Mouse (Mus musculus) heart, postnatal 0 days (tissue): ENCODE data around the gene Socs1. TPM values are rescaled to one million over a fixed set of nuclear protein-coding genes. Genes with fewer than 3 reads are reported as not detected.
A peak's percentile ranks its signal among the peaks of the same experiment; 100 is the strongest.

Experiments used
- ATAC-seq: fragments of 200-750 bp; cut with Nextera tagmentation; 2 replicates; pipeline ENCODE4 v1.8.0; 2017; ENCODE audit warnings: low read depth, moderate number of reproducible peaks, moderate library complexity; ENCODE audit not compliant: insufficient read depth
- DNase-seq: peaks from one replicate; pipeline ENCODE4 v3.0.0-alpha.2; 2016; ENCODE audit warnings: low spot score
- H3K27ac ChIP-seq: fragments of 300-500 bp; sonication (generic); 2 replicates; pipeline ENCODE4 v1.5.1; 2014; ENCODE audit warnings: low read depth, mild to moderate bottlenecking
- H3K27me3 ChIP-seq: fragments of 300-500 bp; sonication (generic); 2 replicates; pipeline ENCODE4 v1.6.1; 2014; ENCODE audit warnings: low read length, mixed read lengths; ENCODE audit not compliant: control insufficient read depth, insufficient read depth
- H3K36me3 ChIP-seq: fragments of 300-500 bp; sonication (generic); replicated peaks from 2 replicates; pipeline ENCODE4 v1.6.1; 2014; ENCODE audit warnings: low read length, mixed read lengths; ENCODE audit not compliant: control insufficient read depth, insufficient read depth
- H3K4me1 ChIP-seq: fragments of 300-500 bp; sonication (generic); 2 replicates; pipeline ENCODE4 v1.6.1; 2014; ENCODE audit warnings: antibody characterized with exemption; ENCODE audit not compliant: control insufficient read depth, insufficient read depth
- H3K4me2 ChIP-seq: fragments of 300-500 bp; sonication (generic); 2 replicates; pipeline ENCODE4 v1.6.1; 2014; ENCODE audit warnings: low read depth, mild to moderate bottlenecking, low read length, moderate library complexity
- H3K4me3 ChIP-seq: fragments of 300-500 bp; sonication (generic); 2 replicates; pipeline ENCODE4 v1.5.1; 2014; ENCODE audit warnings: low read depth, low read length
- H3K9ac ChIP-seq: fragments of 300-500 bp; sonication (generic); replicated peaks from 2 replicates; pipeline ENCODE4 v1.6.1; 2014; ENCODE audit warnings: low read depth, low read length, mixed read lengths
- H3K9me3 ChIP-seq: fragments of 300-500 bp; sonication (generic); replicated peaks from 2 replicates; pipeline ENCODE4 v1.6.1; 2016; ENCODE audit warnings: low read length; ENCODE audit not compliant: control insufficient read depth
- CTCF ChIP-seq: IDR thresholded peaks from 2 replicates; pipeline ENCODE4 v1.5.1; 2016; ENCODE audit warnings: antibody characterized with exemption, control low read depth, low read depth
- EP300 ChIP-seq: IDR thresholded peaks from 2 replicates; pipeline ENCODE4 v1.6.1; 2016; ENCODE audit warnings: antibody characterized with exemption, low read depth
- WGBS: fragments of 180-500 bp; shearing (Covaris S2); extraction: QIAGEN DNeasy Blood & Tissue Kit; methylation state at CpG from one replicate; pipeline ENCODE4 v1.1.7; 2014; 5-methylcytosine and 5-hydroxymethylcytosine counted together
- polyA plus RNA-seq: library from polyadenylated mRNA; unstranded; fragments of >200 nt; fragmentation: Nextera tagmentation; extraction: Ambion mirVana; gene quantifications from 2 replicates; pipeline ENCODE4 v1.2.1, GENCODE M21; 2015
- total RNA-seq: library from RNA; depleted of rRNA; stranded (reverse); fragments of >200 nt; gene quantifications from 2 replicates; pipeline ENCODE4 v1.2.3, GENCODE M21; 2014; ENCODE audit warnings: low replicate concordance

Gene Socs1
- total and polyA plus RNA-seq, 2 experiments from 2014 or later = 0.80 to 2.7 TPM

- no peaks in the 10 kb centered on the region for H3K36me3 ChIP-seq
- WGBS = 57% methylated on average over 6 of the region's 6 CpGs
- H3K27me3 ChIP-seq = no peaks in the 10 kb centered on the region
- no peak for ATAC-seq
- DNase-seq = no peak
- peaks cover 34% of the 10 kb centered on the region for H3K4me1 ChIP-seq
- H3K9ac ChIP-seq = no peak overlapping the region; the same call in 1 of the 2 replicates
- H3K4me3 ChIP-seq = peak overlapping the region; percentile 79; the same call in 1 of the 2 replicates
- H3K9me3 ChIP-seq = no peaks in the 10 kb centered on the region
- no peak for TF ChIP-seq CTCF
- no peak for TF ChIP-seq EP300
- 0 out of 2 replicates have a peak overlapping the region, but pooled peaks have one; percentile 16 for H3K27ac ChIP-seq
- H3K4me2 ChIP-seq = peak overlapping the region; percentile 93; the same call in 1 of the 2 replicates
These were observed 2.8 kb downstream of the Socs1 start for GRCm38 (mm10) chr16:10782377-10783151.

DNA sequence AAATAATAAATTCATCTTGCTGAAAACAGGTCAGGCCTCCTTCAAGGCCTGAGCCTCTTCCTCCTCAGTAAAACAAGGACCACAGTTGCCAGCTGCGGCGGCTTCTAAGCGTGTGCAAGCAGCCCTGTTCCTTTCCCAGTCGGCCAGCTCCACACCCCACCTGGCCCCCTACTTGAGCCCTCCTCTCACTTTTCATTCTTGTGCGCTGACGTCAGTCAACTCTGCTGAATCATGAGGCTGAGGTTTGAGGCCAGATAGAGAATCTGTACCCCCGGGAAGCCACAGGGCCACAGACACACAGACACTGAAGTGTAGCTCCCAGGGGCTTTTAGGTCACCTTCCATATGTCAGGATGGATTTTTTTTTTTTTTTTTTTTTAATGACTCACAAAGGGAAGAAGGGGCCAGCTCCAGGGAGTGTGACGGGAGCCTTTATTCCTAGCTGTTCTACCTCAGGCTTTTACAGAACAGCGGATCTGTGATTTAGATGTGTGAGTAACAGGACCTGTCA is 3.4 kb downstream of the Socs1 start:
- Histone ChIP-seq H3K9ac (no peak overlapping the region), H3K27ac (0 out of 2 replicates have a peak overlapping the region, but pooled peaks have one; percentile 16), H3K27me3 (no peaks in the 10 kb centered on the region), H3K4me1 (peaks cover 33% of the 10 kb centered on the region), H3K9me3 (no peaks in the 10 kb centered on the region), H3K36me3 (no peaks in the 10 kb centered on the region), H3K4me3 (no peak overlapping the region; the same call in 1 of the 2 replicates), H3K4me2 (peak overlapping the region; percentile 93; the same call in 1 of the 2 replicates)
- no peak for TF ChIP-seq CTCF
- no peak for TF ChIP-seq EP300
- no peak for DNase-seq
- no peak for ATAC-seq
- WGBS = 38% methylated on average over 9 of the region's 9 CpGs

DNA sequence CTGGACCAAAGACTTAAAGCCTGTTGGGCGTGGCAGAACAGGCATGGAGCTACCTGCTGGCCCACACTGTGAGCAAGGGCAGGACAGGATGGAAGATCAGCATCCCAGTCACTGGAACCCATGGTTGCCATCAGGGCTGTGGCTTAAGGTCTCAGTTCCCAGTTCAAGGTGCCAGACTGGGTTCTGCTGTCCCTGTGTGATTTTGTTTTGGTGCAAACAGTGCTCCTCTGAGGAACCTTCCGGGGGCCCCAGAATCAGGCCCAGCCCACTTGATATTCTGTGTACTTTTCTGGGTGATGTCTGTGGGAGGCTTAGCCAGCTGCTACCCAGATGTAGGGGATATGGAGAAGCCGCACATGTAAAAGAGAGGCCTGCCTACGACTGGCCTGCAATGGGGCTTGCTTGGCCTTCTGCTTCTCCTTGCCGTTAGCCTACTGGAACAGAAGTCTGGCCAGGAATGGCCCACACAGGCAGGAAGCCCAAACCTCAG is 4.7 kb downstream of the Socs1 start:
- peaks cover 29% of the 10 kb centered on the region; the same call in 1 of the 2 replicates for H3K4me1 ChIP-seq

GRCm38 (mm10) chr16:10777579-10778160 is 7.7 kb downstream of the Socs1 start:
- no peak overlapping the region for H3K4me3 ChIP-seq
- ATAC-seq = peak; percentile 11; the same call in 1 of the 2 replicates
- no peak overlapping the region for H3K27ac ChIP-seq
- DNase-seq = peak; percentile 19
- no peaks in the 10 kb centered on the region for H3K36me3 ChIP-seq
- peaks cover 19% of the 10 kb centered on the region; the same call in 1 of the 2 replicates for H3K4me1 ChIP-seq
- no peaks in the 10 kb centered on the region for H3K27me3 ChIP-seq
- no peaks in the 10 kb centered on the region for H3K9me3 ChIP-seq
- no peak overlapping the region for H3K9ac ChIP-seq
- 53% methylated on average over 5 of the region's 5 CpGs for WGBS
- H3K4me2 ChIP-seq = no peak overlapping the region
- TF ChIP-seq CTCF = no peak
- TF ChIP-seq EP300 = no peak

More for the DNA sequence above, 4.7 kb downstream of the Socs1 start:
- no peak overlapping the region for H3K4me3 ChIP-seq
- no peaks in the 10 kb centered on the region for H3K9me3 ChIP-seq
- no peak overlapping the region for H3K9ac ChIP-seq
- no peaks in the 10 kb centered on the region for H3K36me3 ChIP-seq
- ATAC-seq (no peak), DNase-seq (no peak)
- H3K4me2 ChIP-seq = no peak overlapping the region
- TF ChIP-seq CTCF = no peak
- H3K27ac ChIP-seq = no peak overlapping the region
- 75% methylated on average over 5 of the region's 5 CpGs for WGBS
- H3K27me3 ChIP-seq = no peaks in the 10 kb centered on the region

GRCm38 (mm10) chr16:10776322-10776721 is 9.0 kb downstream of the Socs1 start:
- H3K4me3 ChIP-seq = no peak overlapping the region
- ATAC-seq (no peak), DNase-seq (no peak)
- TF ChIP-seq CTCF = no peak
- TF ChIP-seq EP300 = no peak
- no peak overlapping the region for H3K27ac ChIP-seq
- no peaks in the 10 kb centered on the region for H3K36me3 ChIP-seq
- H3K4me2 ChIP-seq = no peak overlapping the region
- no peak overlapping the region for H3K9ac ChIP-seq
- no peaks in the 10 kb centered on the region for H3K27me3 ChIP-seq
- no peaks in the 10 kb centered on the region for H3K9me3 ChIP-seq
- H3K4me1 ChIP-seq = 0 out of 2 replicates have a peak, but pooled peaks cover 11% of the 10 kb centered on the region
- 34% methylated on average over 7 of the region's 7 CpGs for WGBS
